Mouse (Mus musculus) olfactory bulb, adult 2 months (tissue): Measurements from ENCODE around the gene Zfp663.

Source experiments
- CTCF ChIP-seq: fragments of 200-500 bp; IDR thresholded peaks from 2 replicates; pipeline ENCODE4 v1.5.1; 2012; ENCODE audit warnings: low read depth, mild to moderate bottlenecking, low read length, moderate library complexity; ENCODE audit not compliant: insufficient read depth
- POLR2A ChIP-seq: fragments of 200-500 bp; IDR thresholded peaks from 2 replicates; pipeline ENCODE4 v1.6.1; 2012; ENCODE audit warnings: mild to moderate bottlenecking, low read depth, low read length, moderate library complexity; ENCODE audit not compliant: insufficient read depth

- TF ChIP-seq CTCF (no peak), POLR2A (no peak)
These were observed 63.7 kb downstream of the Zfp663 start for GRCm38 (mm10) chr2:165304819-165305218.
